Mouse (Mus musculus) kidney, embryonic 16.5 days (tissue): ENCODE measurements at regions not wholly inside any gene's neighbourhood (a gene's known extent, or its start where the extent isn't known, plus 50 kb on each side); places are given as distances from the start of the nearest gene placed in this dataset.

Experiments
- ATAC-seq: fragments of 200-750 bp; cut with Nextera tagmentation; 2 replicates; pipeline ENCODE4 v1.8.0; 2017; ENCODE audit warnings: moderate TSS enrichment; ENCODE audit not compliant: low FRiP score, low TSS enrichment
- H3K27ac ChIP-seq: fragments of 300-500 bp; sonication (generic); 2 replicates; pipeline ENCODE4 v1.5.1; 2014; ENCODE audit warnings: low read length
- H3K27me3 ChIP-seq: fragments of 300-500 bp; sonication (generic); 2 replicates; pipeline ENCODE4 v1.6.1; 2014; ENCODE audit warnings: low read length, control low read depth, mixed read lengths; ENCODE audit not compliant: insufficient read depth
- H3K36me3 ChIP-seq: fragments of 300-500 bp; sonication (generic); 2 replicates; pipeline ENCODE4 v1.6.1; 2014; ENCODE audit warnings: low read length, control low read depth, mixed read lengths; ENCODE audit not compliant: insufficient read depth
- H3K4me1 ChIP-seq: fragments of 300-500 bp; sonication (generic); 2 replicates; pipeline ENCODE4 v1.6.1; 2014; ENCODE audit warnings: low read length, control low read depth, mixed read lengths; ENCODE audit not compliant: insufficient read depth
- H3K4me2 ChIP-seq: fragments of 300-500 bp; sonication (generic); replicated peaks from 2 replicates; pipeline ENCODE4 v1.6.1; 2014; ENCODE audit warnings: low read depth, low read length
- H3K4me3 ChIP-seq: fragments of 300-500 bp; sonication (generic); 2 replicates; pipeline ENCODE4 v1.5.1; 2014; ENCODE audit warnings: mild to moderate bottlenecking, low read length
- H3K9ac ChIP-seq: fragments of 300-500 bp; sonication (generic); replicated peaks from 2 replicates; pipeline ENCODE4 v1.6.1; 2014; ENCODE audit warnings: low read length
- H3K9me3 ChIP-seq: fragments of 300-500 bp; sonication (generic); 2 replicates; pipeline ENCODE4 v1.6.1; 2016; ENCODE audit warnings: low read length, control low read depth
- WGBS: fragments of 180-500 bp; shearing (Covaris S2); extraction: QIAGEN DNeasy Blood & Tissue Kit; methylation state at CpG from one replicate; pipeline ENCODE4 v1.1.7; 2014; 5-methylcytosine and 5-hydroxymethylcytosine counted together

- Histone ChIP-seq H3K4me2 (no peak overlapping the region), H3K9ac (no peak overlapping the region)
- WGBS: 88% methylated on average over 19 of the region's 19 CpGs
Measured at GRCm38 (mm10) chr7:133223948-133224652, 99.9 kb upstream of the Ctbp2 start.

GRCm38 (mm10) chr7:133212328-133212727 is 88.2 kb upstream of the Ctbp2 start:
- H3K36me3 ChIP-seq: no peaks in the 10 kb centered on the region
- no peaks in the 10 kb centered on the region for H3K27me3 ChIP-seq
- no peak overlapping the region for H3K4me2 ChIP-seq
- H3K4me3 ChIP-seq: no peak overlapping the region
- H3K4me1 ChIP-seq: no peaks in the 10 kb centered on the region
- no peaks in the 10 kb centered on the region for H3K9me3 ChIP-seq
- 67% methylated on average over 4 of the region's 4 CpGs for WGBS
- H3K9ac ChIP-seq: no peak overlapping the region
- no peak overlapping the region for H3K27ac ChIP-seq
- ATAC-seq: no peak

More at GRCm38 (mm10) chr7:133223948-133224652, 99.9 kb upstream of the Ctbp2 start:
- no peak for ATAC-seq
- Histone ChIP-seq H3K9me3 (no peaks in the 10 kb centered on the region), H3K36me3 (no peaks in the 10 kb centered on the region), H3K4me3 (no peak overlapping the region), H3K27ac (no peak overlapping the region), H3K27me3 (no peaks in the 10 kb centered on the region), H3K4me1 (no peaks in the 10 kb centered on the region)

DNA sequence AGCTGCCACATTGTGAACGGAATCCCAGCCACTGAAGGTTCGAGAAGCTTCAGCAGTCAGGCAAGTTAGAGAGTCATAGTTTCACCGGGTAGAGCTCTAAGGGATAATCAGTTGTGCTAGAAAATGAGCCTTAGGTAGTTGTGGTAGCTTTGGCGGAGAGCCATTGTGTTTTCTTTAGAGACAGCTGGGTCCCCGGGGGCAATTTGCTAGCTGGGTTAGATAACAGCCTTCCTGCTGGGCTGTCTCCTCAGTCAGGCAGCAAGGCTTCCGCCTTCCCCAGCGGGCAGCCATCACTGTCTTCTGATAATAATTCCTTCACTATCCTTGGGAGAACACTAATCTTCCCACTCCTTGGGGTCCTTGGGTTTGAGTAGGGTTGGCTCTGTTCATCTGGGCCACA is 81.5 kb upstream of the Ctbp2 start:
- H3K27me3 ChIP-seq: no peaks in the 10 kb centered on the region
- no peak for ATAC-seq
- no peak overlapping the region for H3K9ac ChIP-seq
- H3K27ac ChIP-seq: no peak overlapping the region
- H3K36me3 ChIP-seq: no peaks in the 10 kb centered on the region
- H3K4me1 ChIP-seq: peaks cover 11% of the 10 kb centered on the region; the same call in 1 of the 2 replicates
- no peak overlapping the region for H3K4me3 ChIP-seq
- 11% methylated on average over 7 of the region's 7 CpGs for WGBS
- no peaks in the 10 kb centered on the region for H3K9me3 ChIP-seq
- no peak overlapping the region; the same call in 1 of the 2 replicates for H3K4me2 ChIP-seq

- Histone ChIP-seq H3K27ac (no peak overlapping the region), H3K4me1 (peaks cover 11% of the 10 kb centered on the region; the same call in 1 of the 2 replicates), H3K9me3 (no peaks in the 10 kb centered on the region), H3K4me2 (no peak overlapping the region), H3K36me3 (no peaks in the 10 kb centered on the region), H3K4me3 (no peak overlapping the region), H3K9ac (no peak overlapping the region), H3K27me3 (no peaks in the 10 kb centered on the region)
- ATAC-seq: 0 out of 2 replicates have a peak, but pooled peaks have one; percentile 12
- WGBS: 56% methylated on average over 1 of the region's 1 CpGs
Measured at GRCm38 (mm10) chr7:133204485-133204884, 80.3 kb upstream of the Ctbp2 start.

DNA sequence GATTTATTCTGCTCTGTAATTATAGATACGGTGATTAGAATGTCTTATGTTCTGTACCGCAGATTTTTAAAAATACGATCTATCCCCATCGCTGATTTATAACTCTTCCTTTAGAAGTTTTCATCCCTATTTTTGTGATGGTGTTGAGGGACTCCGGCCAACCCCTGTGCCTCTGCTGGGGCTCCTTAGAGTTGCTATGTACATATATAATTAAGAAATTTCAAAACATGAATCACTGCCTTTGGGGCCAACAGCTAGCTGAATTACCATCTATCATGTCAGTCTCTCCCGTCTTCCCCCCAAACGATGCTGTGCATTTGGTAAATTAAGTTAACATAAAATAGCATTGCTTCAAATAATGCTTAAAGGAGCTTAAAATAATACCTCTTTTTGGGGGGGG is 79.8 kb upstream of the Ctbp2 start:
- 66% methylated on average over 7 of the region's 7 CpGs for WGBS
- Histone ChIP-seq H3K4me2 (no peak overlapping the region), H3K27ac (no peak overlapping the region), H3K36me3 (no peaks in the 10 kb centered on the region), H3K27me3 (no peaks in the 10 kb centered on the region), H3K4me1 (peaks cover 11% of the 10 kb centered on the region), H3K4me3 (no peak overlapping the region), H3K9me3 (no peaks in the 10 kb centered on the region), H3K9ac (no peak overlapping the region)
- peak; percentile 77; the same call in 1 of the 2 replicates for ATAC-seq

GRCm38 (mm10) chr7:133202092-133202880 is 78.1 kb upstream of the Ctbp2 start:
- H3K4me1 ChIP-seq: peaks cover 11% of the 10 kb centered on the region
- H3K4me3 ChIP-seq: no peak overlapping the region

DNA sequence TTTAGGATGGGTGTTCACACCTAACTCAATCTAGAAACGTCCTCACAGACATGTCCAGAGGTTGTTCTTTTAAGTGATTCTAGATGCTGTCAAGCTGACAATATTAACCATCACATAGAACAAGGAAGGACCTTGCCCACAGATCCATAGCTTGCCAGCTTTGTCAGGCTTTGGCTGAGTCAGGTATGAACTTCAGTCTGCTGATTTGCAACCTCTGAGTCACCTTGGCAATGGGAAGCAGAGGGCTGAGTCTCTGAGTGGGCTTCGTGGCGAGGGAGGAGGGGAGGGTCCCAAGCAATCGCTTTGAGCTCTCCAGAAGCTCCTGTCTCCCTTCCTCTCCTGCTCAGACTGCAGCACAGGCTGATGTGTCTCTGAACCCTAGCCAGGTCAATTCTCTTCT is 74.9 kb upstream of the Ctbp2 start:
- no peak overlapping the region for H3K27ac ChIP-seq
- H3K36me3 ChIP-seq: no peaks in the 10 kb centered on the region
- H3K4me3 ChIP-seq: no peak overlapping the region
- ATAC-seq: no peak
- H3K4me2 ChIP-seq: no peak overlapping the region
- no peaks in the 10 kb centered on the region; the same call in 1 of the 2 replicates for H3K4me1 ChIP-seq
- WGBS: 54% methylated on average over 4 of the region's 4 CpGs
- no peak overlapping the region for H3K9ac ChIP-seq
- H3K9me3 ChIP-seq: no peaks in the 10 kb centered on the region
- no peaks in the 10 kb centered on the region for H3K27me3 ChIP-seq

More at GRCm38 (mm10) chr7:133202092-133202880, 78.1 kb upstream of the Ctbp2 start:
- no peak overlapping the region for H3K4me2 ChIP-seq
- WGBS: 42% methylated on average over 13 of the region's 13 CpGs
- no peak overlapping the region for H3K9ac ChIP-seq
- H3K27ac ChIP-seq: peak overlapping the region; percentile 39; the same call in 1 of the 2 replicates
- H3K36me3 ChIP-seq: no peaks in the 10 kb centered on the region
- H3K9me3 ChIP-seq: no peaks in the 10 kb centered on the region
- no peaks in the 10 kb centered on the region for H3K27me3 ChIP-seq
- ATAC-seq: no peak

DNA sequence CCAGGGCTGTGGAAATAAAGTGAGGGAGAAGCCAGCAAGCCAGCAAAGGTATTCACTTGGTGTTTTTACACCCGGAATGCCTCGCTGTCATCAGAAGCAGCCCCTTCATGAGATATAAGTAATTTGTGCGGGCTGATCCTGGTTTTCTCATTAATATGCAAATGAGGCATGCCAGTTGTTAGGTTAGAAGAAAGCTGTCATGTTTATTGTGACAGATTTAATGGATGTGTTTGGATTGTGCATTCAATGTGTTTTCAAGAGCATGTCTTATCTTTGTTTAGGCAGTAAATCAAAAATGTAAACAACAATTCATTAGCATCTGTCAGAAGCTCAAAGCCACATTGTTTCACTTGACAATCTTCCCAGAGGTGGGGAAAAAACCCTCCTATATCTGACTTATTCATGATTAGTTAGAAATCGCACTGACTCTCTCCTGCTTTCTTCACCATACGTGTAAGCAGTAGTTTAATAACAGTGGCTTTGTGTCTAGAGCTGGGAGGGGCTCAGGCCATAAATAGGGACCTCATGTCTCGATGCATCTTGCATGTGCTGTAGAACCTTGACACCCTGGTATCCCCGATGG is 65.8 kb upstream of the Ctbp2 start:
- no peaks in the 10 kb centered on the region for H3K27me3 ChIP-seq
- H3K9me3 ChIP-seq: no peaks in the 10 kb centered on the region
- H3K4me1 ChIP-seq: peaks cover 10% of the 10 kb centered on the region
- H3K27ac ChIP-seq: no peak overlapping the region
- 61% methylated on average over 7 of the region's 7 CpGs for WGBS
- no peak overlapping the region for H3K9ac ChIP-seq
- no peaks in the 10 kb centered on the region for H3K36me3 ChIP-seq
- no peak overlapping the region for H3K4me3 ChIP-seq
- no peak overlapping the region for H3K4me2 ChIP-seq
- no peak for ATAC-seq

GRCm38 (mm10) chr7:133185931-133186601 is 61.9 kb upstream of the Ctbp2 start:
- H3K9me3 ChIP-seq: no peaks in the 10 kb centered on the region
- WGBS: 13% methylated on average over 12 of the region's 12 CpGs
- H3K4me2 ChIP-seq: peak overlapping the region; percentile 37
- H3K4me1 ChIP-seq: peaks cover 12% of the 10 kb centered on the region
- peak overlapping the region; percentile 39 for H3K27ac ChIP-seq
- H3K4me3 ChIP-seq: peak overlapping the region; percentile 7
- H3K9ac ChIP-seq: no peak overlapping the region
- H3K27me3 ChIP-seq: no peaks in the 10 kb centered on the region
- no peaks in the 10 kb centered on the region for H3K36me3 ChIP-seq
- ATAC-seq: peak; percentile 93
